Mouse (Mus musculus) limb, embryonic 12.5 days (tissue): Measurements from ENCODE around the gene Hand2. TPM values are rescaled to one million over a fixed set of nuclear protein-coding genes. Genes with fewer than 3 reads are reported as not detected.

Experiments used
- ATAC-seq: fragments of 200-750 bp; cut with Nextera tagmentation; 2 replicates; pipeline ENCODE4 v1.8.0; 2017; ENCODE audit warnings: low read depth, moderate TSS enrichment; ENCODE audit not compliant: insufficient number of reproducible peaks, insufficient read depth, low FRiP score, low TSS enrichment
- H3K27ac ChIP-seq: fragments of 300-500 bp; sonication (generic); 2 replicates; pipeline ENCODE4 v1.5.1; 2016; ENCODE audit warnings: mild to moderate bottlenecking, moderate library complexity
- H3K27me3 ChIP-seq: fragments of 300-500 bp; sonication (generic); 2 replicates; pipeline ENCODE4 v1.6.1; 2016; ENCODE audit warnings: mild to moderate bottlenecking, moderate library complexity
- H3K36me3 ChIP-seq: fragments of 300-500 bp; sonication (generic); 2 replicates; pipeline ENCODE4 v1.6.1; 2016; ENCODE audit warnings: mild to moderate bottlenecking, moderate library complexity
- H3K4me1 ChIP-seq: fragments of 300-500 bp; sonication (generic); replicated peaks from 2 replicates; pipeline ENCODE4 v1.6.1; 2016
- H3K4me2 ChIP-seq: fragments of 300-500 bp; sonication (generic); 2 replicates; pipeline ENCODE4 v1.6.1; 2016; ENCODE audit warnings: mild to moderate bottlenecking, moderate library complexity
- H3K4me3 ChIP-seq: fragments of 300-500 bp; sonication (generic); replicated peaks from 2 replicates; pipeline ENCODE4 v1.5.1; 2016; ENCODE audit warnings: mild to moderate bottlenecking
- H3K9ac ChIP-seq: fragments of 300-500 bp; sonication (generic); replicated peaks from 2 replicates; pipeline ENCODE4 v1.6.1; 2016; ENCODE audit warnings: mild to moderate bottlenecking, moderate library complexity
- H3K9me3 ChIP-seq: fragments of 300-500 bp; sonication (generic); 2 replicates; pipeline ENCODE4 v1.6.1; 2016; ENCODE audit warnings: mild to moderate bottlenecking, moderate library complexity
- WGBS: fragments of 180-500 bp; shearing (Covaris S2); methylation state at CpG from one replicate; pipeline ENCODE4 v1.1.7; 2016; 5-methylcytosine and 5-hydroxymethylcytosine counted together
- polyA plus RNA-seq: library from polyadenylated mRNA; unstranded; fragments of >200 nt; fragmentation: Nextera tagmentation; extraction: Ambion mirVana; gene quantifications from 2 replicates; pipeline ENCODE4 v1.2.1, GENCODE M21; 2016

The Hand2 gene
- polyA plus RNA-seq, 1 experiment from 2014 or later, result 23.7 TPM

DNA sequence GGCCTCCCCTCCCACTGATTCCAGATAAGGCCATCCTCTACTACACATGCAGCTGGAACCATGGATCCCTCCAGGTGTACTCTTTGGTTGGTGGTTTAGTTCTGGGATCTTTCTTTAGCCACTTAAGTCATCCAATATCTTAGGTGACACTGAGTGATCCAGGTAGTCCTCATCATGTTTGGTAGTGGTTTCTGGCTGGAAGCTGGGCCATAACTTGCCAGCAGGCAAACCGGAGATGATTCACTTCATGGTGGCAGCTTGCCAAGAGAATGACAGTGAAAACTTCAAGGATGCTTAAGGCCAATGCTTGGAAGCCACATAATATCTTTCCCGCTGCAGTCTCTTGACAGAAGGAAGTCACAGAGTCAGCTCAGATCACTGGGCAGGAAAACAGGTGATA is 42.1 kb downstream of the Hand2 start:
- no peak overlapping the region for H3K9ac ChIP-seq
- ATAC-seq, result no peak
- WGBS, result 88% methylated on average over 2 of the region's 2 CpGs
- H3K27me3 ChIP-seq, result no peaks in the 10 kb centered on the region
- 0 out of 2 replicates have a peak, but pooled peaks cover 4% of the 10 kb centered on the region for H3K9me3 ChIP-seq
- peaks cover 12% of the 10 kb centered on the region for H3K4me1 ChIP-seq
- H3K27ac ChIP-seq, result no peak overlapping the region
- H3K4me3 ChIP-seq, result no peak overlapping the region
- H3K36me3 ChIP-seq, result no peaks in the 10 kb centered on the region
- H3K4me2 ChIP-seq, result no peak overlapping the region

DNA sequence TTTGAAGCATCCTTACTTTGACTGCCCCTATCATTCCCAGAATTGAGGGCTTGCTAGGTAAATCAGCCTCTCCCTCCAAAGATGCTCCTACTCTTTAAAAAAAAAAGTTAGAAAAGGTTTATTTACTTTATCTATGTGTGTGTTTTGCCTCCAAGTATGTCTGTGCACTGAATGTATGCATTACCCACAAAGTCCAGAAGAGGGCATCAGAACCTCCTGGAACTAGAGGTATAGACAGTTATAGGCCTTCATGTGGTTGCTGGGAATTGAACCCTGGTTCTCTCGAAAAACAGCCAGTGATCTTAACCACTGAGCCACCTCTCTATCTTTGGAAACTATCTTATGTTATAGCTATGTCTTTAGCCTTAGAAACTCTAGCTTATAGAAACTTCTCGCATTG is 53.3 kb downstream of the Hand2 start:
- Histone ChIP-seq H3K4me2 (no peak overlapping the region), H3K4me1 (no peaks in the 10 kb centered on the region; the same call in 1 of the 2 replicates), H3K9me3 (no peaks in the 10 kb centered on the region), H3K27ac (no peak overlapping the region), H3K9ac (no peak overlapping the region), H3K36me3 (no peaks in the 10 kb centered on the region), H3K27me3 (no peaks in the 10 kb centered on the region; the same call in 1 of the 2 replicates), H3K4me3 (no peak overlapping the region)
- ATAC-seq, result no peak
- WGBS, result 91% methylated on average over 2 of the region's 2 CpGs

Other genes starting within 250 kb of the Hand2 start
- 3.9 and 4.4 TPM in 2 replicates for gene Scrg1, start 134.9 kb downstream of the Hand2 start, polyA plus RNA-seq
- 79.7 and 87.7 TPM in 2 replicates for gene Sap30, start 166.9 kb downstream of the Hand2 start, polyA plus RNA-seq
- gene Hmgb2, start 190.9 kb downstream of the Hand2 start, polyA plus RNA-seq, result 584 and 630 TPM in 2 replicates